Mouse (Mus musculus) midbrain, embryonic 16.5 days (tissue): Measurements from ENCODE around the gene Gcn1l1. TPM values are rescaled to one million over a fixed set of nuclear protein-coding genes. Genes with fewer than 3 reads are reported as not detected.
"Not testable (repeated sequence)": the region's sequence is repeated elsewhere in the genome, so short reads cannot be mapped to it uniquely, and the experiment has no call there.

Experiments
- ATAC-seq: fragments of 200-750 bp; cut with Nextera tagmentation; 2 replicates; pipeline ENCODE4 v1.8.0; 2017; ENCODE audit warnings: moderate TSS enrichment
- H3K27ac ChIP-seq: fragments of 300-500 bp; sonication (generic); 2 replicates; pipeline ENCODE4 v1.5.1; 2014; ENCODE audit warnings: mild to moderate bottlenecking, low read length, mixed read lengths
- H3K27me3 ChIP-seq: fragments of 300-500 bp; sonication (generic); 2 replicates; pipeline ENCODE4 v1.6.1; 2014; ENCODE audit warnings: low read depth, low read length, mixed read lengths; ENCODE audit not compliant: control insufficient read depth, insufficient read depth
- H3K36me3 ChIP-seq: fragments of 300-500 bp; sonication (generic); 2 replicates; pipeline ENCODE4 v1.6.1; 2014; ENCODE audit warnings: mild to moderate bottlenecking, low read length, moderate library complexity, mixed read lengths; ENCODE audit not compliant: control insufficient read depth, insufficient read depth
- H3K4me1 ChIP-seq: fragments of 300-500 bp; sonication (generic); 2 replicates; pipeline ENCODE4 v1.6.1; 2014; ENCODE audit warnings: mild to moderate bottlenecking, low read length, mixed read lengths; ENCODE audit not compliant: control insufficient read depth, insufficient read depth
- H3K4me2 ChIP-seq: fragments of 300-500 bp; sonication (generic); 2 replicates; pipeline ENCODE4 v1.6.1; 2014; ENCODE audit warnings: mild to moderate bottlenecking, low read length, mixed read lengths
- H3K4me3 ChIP-seq: fragments of 300-500 bp; sonication (generic); 2 replicates; pipeline ENCODE4 v1.5.1; 2014; ENCODE audit warnings: low read depth, mild to moderate bottlenecking, low read length, moderate library complexity, mixed read lengths
- H3K9ac ChIP-seq: fragments of 300-500 bp; sonication (generic); 2 replicates; pipeline ENCODE4 v1.6.1; 2014; ENCODE audit warnings: low read depth, low read length, mixed read lengths
- H3K9me3 ChIP-seq: fragments of 300-500 bp; sonication (generic); replicated peaks from 2 replicates; pipeline ENCODE4 v1.6.1; 2014; ENCODE audit warnings: mild to moderate bottlenecking, low read length, mixed read lengths; ENCODE audit not compliant: control insufficient read depth, poor library complexity, severe bottlenecking
- WGBS: fragments of 180-500 bp; shearing (Covaris S2); extraction: QIAGEN DNeasy Blood & Tissue Kit; methylation state at CpG from one replicate; pipeline ENCODE4 v1.1.7; 2014; 5-methylcytosine and 5-hydroxymethylcytosine counted together
- polyA plus RNA-seq: library from polyadenylated mRNA; unstranded; fragments of >200 nt; fragmentation: Nextera tagmentation; extraction: Ambion mirVana; gene quantifications from 2 replicates; pipeline ENCODE4 v1.2.1, GENCODE M21; 2015

Gcn1l1 gene
- 45.1 and 46.7 TPM in 2 replicates for polyA plus RNA-seq

DNA sequence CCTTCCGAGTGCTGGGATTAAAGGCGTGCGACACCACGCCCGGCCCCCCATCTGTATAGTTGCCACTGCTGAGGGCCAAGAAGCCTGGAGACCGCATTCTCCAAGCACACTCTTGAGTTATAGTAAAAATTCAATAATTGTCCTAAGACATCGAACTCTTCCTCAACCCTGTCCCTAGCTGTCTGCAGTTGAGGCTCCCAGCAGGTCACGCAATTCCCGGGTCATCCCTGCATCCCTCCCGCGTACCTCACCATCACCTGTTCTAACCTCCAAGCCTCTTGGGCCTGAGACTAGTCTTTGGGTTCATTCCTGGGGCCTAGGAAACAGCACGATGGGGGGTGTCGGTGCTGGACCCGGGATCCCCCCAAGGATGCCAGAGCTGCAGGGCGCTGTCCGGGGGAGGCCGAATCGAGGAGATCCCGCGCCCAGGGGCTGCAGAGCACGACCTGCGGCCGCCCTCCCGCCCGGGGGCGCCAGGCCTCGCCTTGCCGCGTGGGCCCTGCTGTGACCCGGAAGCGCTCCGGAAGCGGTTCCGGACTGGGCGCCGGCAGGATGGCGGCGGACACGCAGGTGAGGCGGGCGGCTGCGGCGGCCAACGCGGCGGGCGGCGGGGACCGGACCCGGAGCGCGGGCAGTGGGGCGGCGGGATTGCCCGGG, at the start of gene Gcn1l1:
Gcn1l1 (plus strand) TSS at position 518 of the 657 bp plus-strand sequence.
- peak within 1 kb of the TSS; percentile 77 for H3K4me2 ChIP-seq
- H3K36me3 ChIP-seq: peaks cover 11% of the 10 kb centered on the region
- peak within 1 kb of the TSS; percentile 77 for H3K27ac ChIP-seq
- peaks cover 20% of the 10 kb centered on the region for H3K4me1 ChIP-seq
- H3K27me3 ChIP-seq: no peaks in the 10 kb centered on the region
- H3K9ac ChIP-seq: peak within 1 kb of the TSS; percentile 95
- H3K9me3 ChIP-seq: no peaks in the 10 kb centered on the region
- peak within 1 kb of the TSS; percentile 96 for H3K4me3 ChIP-seq
- WGBS: 4% methylated on average over 28 of the region's 55 CpGs
- ATAC-seq: peak; percentile 89

DNA sequence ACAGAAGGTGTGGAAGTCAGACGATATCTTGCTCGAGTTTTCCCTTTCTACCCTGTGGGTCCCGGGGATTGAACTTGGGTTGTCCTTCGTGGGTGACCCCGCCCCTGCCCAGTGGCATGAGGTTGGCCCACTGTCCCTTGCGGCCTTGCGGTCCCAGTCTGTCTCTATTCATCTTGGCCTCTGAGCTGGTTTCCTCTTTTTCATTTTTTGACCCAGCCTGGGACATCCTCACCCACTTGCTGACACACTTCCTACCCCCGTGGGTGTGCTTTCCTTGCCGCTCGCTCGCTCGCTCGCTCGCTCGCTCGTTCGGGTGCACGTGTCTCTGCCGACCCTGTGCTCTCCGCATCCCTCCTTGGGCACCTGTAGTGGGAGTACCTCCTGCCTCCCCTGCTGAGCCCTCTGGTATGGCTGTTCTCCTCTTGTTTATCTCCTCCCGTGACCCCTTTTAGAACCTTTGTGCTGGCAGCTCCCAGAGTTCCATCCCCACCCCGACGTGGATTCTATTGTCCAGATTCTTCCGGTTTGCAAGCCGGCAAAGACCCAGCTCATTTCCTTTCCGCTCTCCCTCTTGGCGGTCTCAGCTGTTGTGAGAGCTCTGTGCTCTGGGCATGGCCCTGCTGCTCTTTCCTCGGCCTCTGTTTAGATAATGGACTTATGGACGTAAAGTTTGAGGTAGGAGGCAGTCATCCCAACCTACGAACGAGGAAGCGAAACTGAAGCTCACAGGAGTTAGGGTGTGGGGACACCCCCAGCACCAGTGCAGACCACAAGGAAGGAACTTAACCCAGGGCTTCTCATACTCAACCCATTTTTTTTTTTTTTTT, 48.8 kb upstream of the Gcn1l1 start:
- ATAC-seq: no peak
- H3K27me3 ChIP-seq: no peaks in the 10 kb centered on the region
- no peak overlapping the region for H3K9ac ChIP-seq
- no peak overlapping the region for H3K4me2 ChIP-seq
- H3K9me3 ChIP-seq: no peaks in the 10 kb centered on the region
- H3K4me1 ChIP-seq: no peaks in the 10 kb centered on the region
- no peaks in the 10 kb centered on the region for H3K36me3 ChIP-seq
- no peak overlapping the region for H3K27ac ChIP-seq
- 81% methylated on average over 32 of the region's 32 CpGs for WGBS
- no peak overlapping the region for H3K4me3 ChIP-seq

DNA sequence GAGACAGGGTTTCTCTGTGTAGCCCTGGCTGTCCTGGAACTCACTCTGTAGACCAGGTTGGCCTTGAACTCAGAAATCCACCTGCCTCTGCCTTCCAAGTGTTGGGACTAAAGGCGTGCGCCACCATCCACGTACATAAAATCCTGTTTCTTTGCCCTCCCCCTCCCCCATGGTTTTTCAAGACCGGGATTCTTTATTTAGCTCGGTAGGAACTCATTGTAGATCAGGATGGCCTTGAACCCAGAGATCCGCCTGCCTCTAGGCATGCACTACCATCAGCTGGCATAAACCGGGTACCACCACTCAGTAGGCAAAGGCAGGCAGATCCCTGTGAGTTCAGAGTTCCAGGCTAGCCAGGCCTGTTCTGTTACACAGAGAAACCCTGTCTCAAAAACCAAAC, 48.1 kb upstream of the Gcn1l1 start:
- H3K4me3 ChIP-seq: no peak overlapping the region
- H3K4me2 ChIP-seq: no peak overlapping the region
- no peaks in the 10 kb centered on the region for H3K4me1 ChIP-seq
- WGBS: 92% methylated on average over 7 of the region's 7 CpGs
- no peak overlapping the region for H3K9ac ChIP-seq
- ATAC-seq: no peak
- H3K9me3 ChIP-seq: no peaks in the 10 kb centered on the region
- H3K27ac ChIP-seq: no peak overlapping the region
- H3K27me3 ChIP-seq: no peaks in the 10 kb centered on the region
- H3K36me3 ChIP-seq: no peaks in the 10 kb centered on the region

DNA sequence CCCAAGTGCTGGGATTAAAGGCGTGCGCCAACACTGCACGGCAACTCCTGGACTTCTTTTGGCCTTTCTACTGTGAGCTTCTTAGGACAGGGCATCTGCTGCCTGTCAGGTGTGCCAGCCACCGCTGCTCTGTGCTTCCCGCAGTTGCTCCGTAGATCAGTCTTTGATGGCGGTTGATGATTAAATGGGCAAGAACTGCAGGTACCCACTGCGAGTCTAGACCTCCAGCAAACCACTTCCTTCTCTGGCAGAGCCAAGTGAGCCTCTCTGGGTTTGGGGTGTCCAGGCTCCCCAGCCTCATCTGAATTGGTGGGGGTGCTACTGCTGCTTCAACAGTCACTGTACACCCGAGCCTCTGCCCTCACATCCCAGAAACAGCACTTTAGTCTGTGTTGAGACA, 47.6 kb upstream of the Gcn1l1 start:
- H3K4me3 ChIP-seq: no peak overlapping the region
- no peaks in the 10 kb centered on the region for H3K4me1 ChIP-seq
- H3K9ac ChIP-seq: no peak overlapping the region
- 95% methylated on average over 9 of the region's 9 CpGs for WGBS
- no peaks in the 10 kb centered on the region for H3K27me3 ChIP-seq
- H3K27ac ChIP-seq: no peak overlapping the region
- H3K36me3 ChIP-seq: no peaks in the 10 kb centered on the region
- H3K4me2 ChIP-seq: no peak overlapping the region
- no peak for ATAC-seq
- no peaks in the 10 kb centered on the region for H3K9me3 ChIP-seq

DNA sequence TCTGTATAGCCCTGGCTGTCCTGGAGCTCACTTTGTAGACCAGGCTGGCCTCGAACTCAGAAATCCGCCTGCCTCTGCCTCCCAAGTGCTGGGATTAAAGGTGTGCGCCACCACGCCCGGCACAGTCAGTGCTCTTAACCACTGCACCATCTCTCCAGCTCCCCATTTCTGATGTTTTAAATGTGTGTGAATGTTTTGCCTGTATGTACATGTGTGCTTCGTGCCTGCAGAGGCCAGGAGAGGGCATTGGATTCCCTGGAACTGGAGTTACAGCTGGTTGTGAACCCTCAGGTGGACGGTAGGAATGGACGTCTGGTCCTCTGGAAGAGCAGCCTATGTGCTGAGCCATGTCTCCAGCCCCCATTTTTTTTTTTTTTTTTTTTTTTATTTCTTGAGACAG, 46.8 kb upstream of the Gcn1l1 start:
- not testable (repeated sequence) for H3K4me3 ChIP-seq, H3K27me3 ChIP-seq, ATAC-seq, H3K9ac ChIP-seq, H3K27ac ChIP-seq, H3K4me1 ChIP-seq, H3K4me2 ChIP-seq, H3K36me3 ChIP-seq, H3K9me3 ChIP-seq
- 93% methylated on average over 6 of the region's 8 CpGs for WGBS

DNA sequence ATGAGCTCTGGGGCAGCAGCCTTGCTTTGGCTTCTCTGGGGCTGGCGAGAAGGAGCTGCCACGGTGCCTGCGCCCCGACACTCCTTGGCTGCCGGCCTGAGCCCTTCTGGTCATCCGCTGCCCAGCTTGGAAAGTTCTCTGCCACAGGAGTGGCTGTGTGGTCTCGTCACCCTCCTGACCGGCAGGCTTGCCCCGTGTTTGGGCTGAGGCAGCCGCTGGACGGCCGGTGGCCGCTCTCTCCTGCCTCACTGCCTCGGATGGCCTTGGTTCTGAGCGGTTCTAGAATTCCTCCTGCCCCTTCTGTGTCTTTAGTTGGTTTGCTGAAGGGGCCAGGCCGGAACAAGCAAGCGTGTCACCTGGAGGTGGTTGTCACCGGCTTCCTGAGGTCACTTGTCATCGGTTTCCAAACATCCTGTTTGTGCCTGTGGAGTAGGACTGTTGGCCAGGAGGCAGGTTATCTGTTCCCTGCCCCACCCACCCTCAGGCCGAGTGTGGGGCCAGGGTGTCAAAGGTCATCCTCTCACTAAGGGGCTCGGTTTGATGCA, 44.7 kb upstream of the Gcn1l1 start:
- Histone ChIP-seq H3K9ac (no peak overlapping the region), H3K4me3 (no peak overlapping the region), H3K27ac (no peak overlapping the region), H3K4me2 (no peak overlapping the region), H3K27me3 (no peaks in the 10 kb centered on the region), H3K4me1 (peaks cover 5% of the 10 kb centered on the region; the same call in 1 of the 2 replicates), H3K36me3 (no peaks in the 10 kb centered on the region), H3K9me3 (no peaks in the 10 kb centered on the region)
- WGBS: 80% methylated on average over 21 of the region's 21 CpGs
- ATAC-seq: no peak

DNA sequence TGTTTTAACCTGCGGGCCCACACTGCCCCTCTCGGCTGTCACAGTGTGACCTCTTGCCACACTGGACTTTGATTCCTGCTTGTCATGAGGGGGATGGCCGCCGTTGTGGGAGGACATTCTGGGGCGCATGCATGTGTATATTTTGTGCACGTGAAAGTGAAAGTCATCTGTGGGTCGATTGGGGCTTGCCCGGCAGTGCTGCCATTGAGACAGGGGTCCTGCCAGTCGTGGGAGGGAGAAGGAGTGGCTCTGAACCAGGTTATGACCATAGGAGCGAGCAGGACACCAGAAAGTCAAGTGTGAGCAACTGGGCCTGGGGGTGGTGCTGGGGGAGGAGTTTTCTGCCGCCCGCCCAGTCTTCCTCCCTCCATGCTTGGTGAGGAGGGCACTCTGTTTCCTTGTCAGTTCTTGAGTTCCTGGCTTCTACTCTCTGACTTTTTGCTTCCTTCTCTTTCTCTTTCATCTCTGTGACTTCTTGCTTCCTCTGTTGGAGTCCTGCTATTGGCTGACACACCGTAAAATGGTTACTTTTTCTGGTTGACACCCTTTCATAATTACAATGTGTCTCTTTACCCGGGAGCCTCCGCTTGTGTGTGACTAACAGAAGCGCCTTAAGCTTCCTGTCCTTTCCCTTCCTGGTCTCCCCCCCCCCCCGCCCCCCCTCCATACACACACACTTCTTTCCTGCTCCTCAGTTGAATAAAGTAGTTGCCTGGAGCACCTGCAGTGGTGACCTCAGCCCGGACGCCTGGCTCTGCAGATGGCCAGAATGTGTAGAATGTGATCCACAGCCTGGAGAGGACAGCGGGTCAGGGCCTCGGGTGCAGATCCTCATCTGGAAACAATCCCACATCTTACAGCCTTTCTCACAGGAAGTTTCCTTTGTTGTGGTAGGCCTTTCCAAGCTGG, 43.2 kb upstream of the Gcn1l1 start:
- no peaks in the 10 kb centered on the region for H3K9me3 ChIP-seq
- ATAC-seq: no peak
- no peak overlapping the region for H3K4me3 ChIP-seq
- no peaks in the 10 kb centered on the region for H3K27me3 ChIP-seq
- H3K4me2 ChIP-seq: no peak overlapping the region
- H3K4me1 ChIP-seq: peaks cover 5% of the 10 kb centered on the region; the same call in 1 of the 2 replicates
- H3K36me3 ChIP-seq: no peaks in the 10 kb centered on the region
- 75% methylated on average over 21 of the region's 21 CpGs for WGBS
- H3K27ac ChIP-seq: peak overlapping the region; percentile 28
- H3K9ac ChIP-seq: no peak overlapping the region

DNA sequence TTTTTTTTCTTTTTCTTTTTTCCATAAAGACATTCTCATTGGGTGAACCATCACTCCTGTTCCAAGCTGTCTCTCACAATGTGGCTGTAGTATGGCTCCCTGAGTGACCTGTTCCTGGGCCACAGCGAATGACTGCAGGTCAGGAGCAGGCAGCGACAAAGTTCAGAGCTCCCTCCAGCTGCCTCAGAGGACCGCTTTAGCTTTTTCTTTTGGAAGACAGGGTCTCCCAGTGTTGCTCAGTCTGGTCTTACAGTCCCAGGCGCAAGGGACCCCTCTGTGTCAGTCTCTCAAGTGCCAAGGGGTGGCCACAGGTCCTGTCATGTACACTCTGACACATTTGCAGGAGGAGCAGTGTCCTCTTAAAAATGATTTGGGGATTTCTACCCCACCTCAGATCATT, 42.5 kb upstream of the Gcn1l1 start:
- Histone ChIP-seq H3K9me3 (no peaks in the 10 kb centered on the region), H3K9ac (no peak overlapping the region), H3K4me1 (peaks cover 5% of the 10 kb centered on the region; the same call in 1 of the 2 replicates), H3K27me3 (no peaks in the 10 kb centered on the region), H3K4me3 (no peak overlapping the region), H3K36me3 (no peaks in the 10 kb centered on the region), H3K4me2 (no peak overlapping the region), H3K27ac (no peak overlapping the region)
- 84% methylated on average over 4 of the region's 4 CpGs for WGBS
- no peak for ATAC-seq
